Mouse (Mus musculus) thymus, postnatal 10 days (tissue): Measurements from ENCODE around the gene Samhd1.

Experiments used
- DNase-seq, 2 experiments: peaks; one replicate each; pipeline ENCODE4 v3.0.0; 2021; ENCODE audit warnings: low spot score in 2 of 2

Gene Samhd1

GRCm38 (mm10) chr2:157053787-157054186 lies 81.3 kb downstream of the Samhd1 start:
- no peak for DNase-seq

- no peak for DNase-seq
Measured at GRCm38 (mm10) chr2:157053124-157053523, 81.9 kb downstream of the Samhd1 start.

- no peak for DNase-seq
Measured at GRCm38 (mm10) chr2:157052448-157052847, 82.6 kb downstream of the Samhd1 start.

GRCm38 (mm10) chr2:157049831-157050243 lies 85.2 kb downstream of the Samhd1 start:
- DNase-seq = no peak

- no peak for DNase-seq
Measured at GRCm38 (mm10) chr2:157048395-157049181, 86.5 kb downstream of the Samhd1 start.
